Mouse (Mus musculus) liver, adult (tissue): ENCODE results near the gene Zfp970.
"Not testable (repeated sequence)": the region's sequence is repeated elsewhere in the genome, so short reads cannot be mapped to it uniquely, and the experiment has no call there.

Source experiments
- GATA4 ChIP-seq: IDR thresholded peaks from 2 replicates; pipeline ENCODE4 v1.6.1; 2014; ENCODE audit warnings: mild to moderate bottlenecking, low read length; ENCODE audit not compliant: insufficient replicate concordance

Gene Zfp970

GRCm38 (mm10) chr2:177464676-177465075, at the start of gene Zfp970:
TSS of gene Zfp970 (plus strand) at chr2:177464733.
- not testable (repeated sequence) for TF ChIP-seq GATA4

GRCm38 (mm10) chr2:177498067-177498466, 33.5 kb downstream of the Zfp970 start, which contains the start of gene Gm14403:
TSS of gene Gm14403 (plus strand) at chr2:177498215.
- TF ChIP-seq GATA4 = not testable (repeated sequence)

- no peak for TF ChIP-seq GATA4
Measured at GRCm38 (mm10) chr2:177520035-177520434, 55.5 kb downstream of the Zfp970 start.

- no peak for TF ChIP-seq GATA4
Measured at GRCm38 (mm10) chr2:177523061-177523460, 58.5 kb downstream of the Zfp970 start.
